Comparison of ENCODE assay signal across 9 mouse cellular contexts in genomic region chr2:152724332-152724723, GRCm38 (mm10). TPM values are rescaled to one million over a fixed set of nuclear protein-coding genes. Genes with fewer than 3 reads are reported as not detected.
A peak's percentile ranks its signal among the peaks of the same experiment; 100 is the strongest.
DNase-seq lines count a peak whose midpoint lies in the region; ATAC-seq lines count a peak whose summit lies in the region.
"Had no signal": no experiment of that assay in that cellular context is flagged by ENCODE, and none has a peak within 500 bp of the region (broad histone marks: within the 10 kb centered on the region; RNA-seq: fewer than 3 reads in every experiment).

No protein-coding gene starts in this region.

- intact Hi-C loops in left cerebral cortex, postnatal 36 days (cut with DNase I): no loop called here

- peaks cover 17% of the 10 kb centered on the region for H3K27me3 ChIP-seq in liver, embryonic 11.5 days (replicated peaks; ENCODE audit: control insufficient read depth, insufficient read depth, low read length)
- peaks cover 3% of the 10 kb centered on the region; the same call in 1 of the 2 replicates for H3K27me3 ChIP-seq in forebrain, embryonic 13.5 days
- no peaks in the 10 kb centered on the region for H3K27me3 ChIP-seq in limb, embryonic 10.5 days (ENCODE audit: low read depth, poor library complexity, severe bottlenecking)
- H3K27me3 ChIP-seq in neural tube, embryonic 13.5 days: no peaks in the 10 kb centered on the region

- H3K36me3 ChIP-seq in liver, embryonic 11.5 days (ENCODE audit: control insufficient read depth, insufficient read depth, low read length): no peaks in the 10 kb centered on the region
- no peaks in the 10 kb centered on the region for H3K36me3 ChIP-seq in forebrain, embryonic 13.5 days (ENCODE audit: poor library complexity, severe bottlenecking)
- no peaks in the 10 kb centered on the region for H3K36me3 ChIP-seq in limb, embryonic 10.5 days
- no peaks in the 10 kb centered on the region for H3K36me3 ChIP-seq in neural tube, embryonic 13.5 days

- no peaks in the 10 kb centered on the region for H3K9me3 ChIP-seq in liver, embryonic 11.5 days (ENCODE audit: control insufficient read depth, low read length)
- no peaks in the 10 kb centered on the region for H3K9me3 ChIP-seq in forebrain, embryonic 13.5 days (replicated peaks)
- no peaks in the 10 kb centered on the region for H3K9me3 ChIP-seq in limb, embryonic 10.5 days (replicated peaks)
- H3K9me3 ChIP-seq in neural tube, embryonic 13.5 days: no peaks in the 10 kb centered on the region

- H3K4me1 ChIP-seq in liver, embryonic 11.5 days (replicated peaks; ENCODE audit: control insufficient read depth, insufficient read depth, low read length): peaks cover 25% of the 10 kb centered on the region
- H3K4me1 ChIP-seq in forebrain, embryonic 13.5 days: peaks cover 8% of the 10 kb centered on the region
- H3K4me1 ChIP-seq in limb, embryonic 10.5 days: peaks cover 58% of the 10 kb centered on the region
- peaks cover 33% of the 10 kb centered on the region for H3K4me1 ChIP-seq in neural tube, embryonic 13.5 days (replicated peaks)

- ATAC-seq in liver, embryonic 11.5 days (replicated peaks; ENCODE audit: low FRiP score): no peak
- peak; percentile 17; the same call in 1 of the 2 replicates for ATAC-seq in forebrain, embryonic 13.5 days
- 0 out of 2 replicates have a peak, but pooled peaks have one; percentile 1 for ATAC-seq in neural tube, embryonic 13.5 days (ENCODE audit: low read depth)

- no peak overlapping the region for H3K27ac ChIP-seq in liver, embryonic 11.5 days (ENCODE audit: low read depth, low read length)
- no peak overlapping the region for H3K27ac ChIP-seq in forebrain, embryonic 13.5 days
- H3K27ac ChIP-seq in limb, embryonic 10.5 days: peak overlapping the region; percentile 91
- H3K27ac ChIP-seq in neural tube, embryonic 13.5 days (replicated peaks): peak overlapping the region; percentile 28; the same call in 1 of the 2 replicates

- DNase-seq in liver, embryonic 11.5 days (ENCODE audit: low spot score): no peak
- DNase-seq in liver: no peak
- no peak for DNase-seq in limb, embryonic 10.5 days (ENCODE audit: low spot score)
- DNase-seq in left cerebral cortex, postnatal 36 days (ENCODE audit: low spot score in 2 of 2): no peak
- DNase-seq in thymus, postnatal 4 days: no peak
- no peak for DNase-seq in urinary bladder, adult 18-20 months (ENCODE audit: low spot score in 2 of 2)
- DNase-seq: right cerebral cortex, adult 18-20 months had no signal

- peak overlapping the region; percentile 34 for H3K4me3 ChIP-seq in liver, embryonic 11.5 days (ENCODE audit: low read depth, low read length)
- H3K4me3 ChIP-seq in forebrain, embryonic 13.5 days: peak overlapping the region; percentile 30; the same call in 1 of the 2 replicates
- peak overlapping the region; percentile 52 for H3K4me3 ChIP-seq in limb, embryonic 10.5 days
- H3K4me3 ChIP-seq in neural tube, embryonic 13.5 days: peak overlapping the region; percentile 32

- no peak overlapping the region for H3K9ac ChIP-seq in liver, embryonic 11.5 days (ENCODE audit: low read depth, low read length)
- H3K9ac ChIP-seq in forebrain, embryonic 13.5 days: peak overlapping the region; percentile 55; the same call in 1 of the 2 replicates
- peak overlapping the region; percentile 68 for H3K9ac ChIP-seq in neural tube, embryonic 13.5 days

- peak overlapping the region; percentile 57 for H3K4me2 ChIP-seq in liver, embryonic 11.5 days
- H3K4me2 ChIP-seq in forebrain, embryonic 13.5 days: peak overlapping the region; percentile 61
- peak overlapping the region; percentile 62 for H3K4me2 ChIP-seq in neural tube, embryonic 13.5 days

- 52% methylated on average over 3 of the region's 3 CpGs for WGBS in liver, embryonic 11.5 days
- 69% methylated on average over 3 of the region's 3 CpGs for WGBS in forebrain, embryonic 13.5 days
- WGBS in limb, embryonic 10.5 days: 57% methylated on average over 3 of the region's 3 CpGs
- WGBS in neural tube, embryonic 13.5 days: 69% methylated on average over 3 of the region's 3 CpGs

RNA-seq across cellular contexts. Expression of gene Id1, which starts 11.7 kb away (rescaled TPM):
- 52.7 and 56.3 TPM in 2 replicates for polyA plus RNA-seq in liver, embryonic 11.5 days (2014; fragmentation: Nextera tagmentation; extraction: Ambion mirVana)
- 25.8 and 26.1 TPM in 2 replicates for polyA plus RNA-seq in forebrain, embryonic 13.5 days (2015; fragmentation: Nextera tagmentation; extraction: Ambion mirVana)
- 132 and 178 TPM in 2 replicates for polyA plus RNA-seq in limb, embryonic 10.5 days (2016; fragmentation: Nextera tagmentation; extraction: Ambion mirVana)
- polyA plus RNA-seq in neural tube, embryonic 13.5 days (2015; fragmentation: Nextera tagmentation; extraction: Ambion mirVana): 63.6 and 68.2 TPM in 2 replicates
- 10 to 100 TPM; 22.9 to 23.9 TPM for total RNA-seq in left cerebral cortex, postnatal 36 days (2021)

RNA-seq across cellular contexts. Expression of gene Cox4i2, which starts 29.6 kb away (rescaled TPM):
- 6.7 and 8.5 TPM in 2 replicates for polyA plus RNA-seq in liver, embryonic 11.5 days (2014; fragmentation: Nextera tagmentation; extraction: Ambion mirVana)
- 4.4 and 4.8 TPM in 2 replicates for polyA plus RNA-seq in forebrain, embryonic 13.5 days (2015; fragmentation: Nextera tagmentation; extraction: Ambion mirVana)
- polyA plus RNA-seq in limb, embryonic 10.5 days (2016; fragmentation: Nextera tagmentation; extraction: Ambion mirVana): 11.2 and 18.4 TPM in 2 replicates
- polyA plus RNA-seq in neural tube, embryonic 13.5 days (2015; fragmentation: Nextera tagmentation; extraction: Ambion mirVana): 4.5 and 4.7 TPM in 2 replicates
- total RNA-seq in left cerebral cortex, postnatal 36 days (2021): 1 to 10 TPM; 1.7 to 1.8 TPM

RNA-seq across cellular contexts. Expression of gene Mcts2, which starts 37.5 kb away (rescaled TPM):
- polyA plus RNA-seq in liver, embryonic 11.5 days (2014; fragmentation: Nextera tagmentation; extraction: Ambion mirVana): 31.5 and 37.1 TPM in 2 replicates
- polyA plus RNA-seq in forebrain, embryonic 13.5 days (2015; fragmentation: Nextera tagmentation; extraction: Ambion mirVana): 40.0 and 42.2 TPM in 2 replicates
- polyA plus RNA-seq in limb, embryonic 10.5 days (2016; fragmentation: Nextera tagmentation; extraction: Ambion mirVana): 38.0 and 43.9 TPM in 2 replicates
- 45.5 TPM in 2 replicates for polyA plus RNA-seq in neural tube, embryonic 13.5 days (2015; fragmentation: Nextera tagmentation; extraction: Ambion mirVana)
- total RNA-seq in left cerebral cortex, postnatal 36 days (2021): 10 to 100 TPM; 17.0 to 18.9 TPM

RNA-seq across cellular contexts. Expression of gene H13, which starts 55.1 kb away (rescaled TPM):
- polyA plus RNA-seq in liver, embryonic 11.5 days (2014; fragmentation: Nextera tagmentation; extraction: Ambion mirVana): 88.6 and 92.1 TPM in 2 replicates
- polyA plus RNA-seq in forebrain, embryonic 13.5 days (2015; fragmentation: Nextera tagmentation; extraction: Ambion mirVana): 131 and 142 TPM in 2 replicates
- 104 and 118 TPM in 2 replicates for polyA plus RNA-seq in limb, embryonic 10.5 days (2016; fragmentation: Nextera tagmentation; extraction: Ambion mirVana)
- polyA plus RNA-seq in neural tube, embryonic 13.5 days (2015; fragmentation: Nextera tagmentation; extraction: Ambion mirVana): 149 and 155 TPM in 2 replicates
- 10 to 100 TPM; 72.2 to 75.4 TPM for total RNA-seq in left cerebral cortex, postnatal 36 days (2021)

Comparison
In these comparisons a context has a peak if more than half of its experiments do, and no peak if none do; other contexts are left out.
1. H3K27ac ChIP-seq: peak in limb, embryonic 10.5 days (single experiment) and neural tube, embryonic 13.5 days (single experiment); none in liver, embryonic 11.5 days (single experiment) and forebrain, embryonic 13.5 days (single experiment).
2. Peak in every context shown above with its lines, with median percentiles within 50 percentile points of each other: H3K4me2 ChIP-seq and H3K4me3 ChIP-seq.